17 mouse cellular contexts compared by ENCODE assay signal in genomic region chr19:55421816-55422215, GRCm38 (mm10).
DNase-seq lines count a peak whose midpoint lies in the region; ATAC-seq lines count a peak whose summit lies in the region.
"Had no signal": no experiment of that assay in that cellular context is flagged by ENCODE, and none has a peak within 500 bp of the region (broad histone marks: within the 10 kb centered on the region; RNA-seq: fewer than 3 reads in every experiment).

No protein-coding gene starts in this region.

- H3K4me2 ChIP-seq in kidney, embryonic 14.5 days (replicated peaks; ENCODE audit: low read depth, low read length), result no peak overlapping the region
- H3K4me2 ChIP-seq: liver, embryonic 12.5 days had no signal

- H3K9ac ChIP-seq in kidney, embryonic 14.5 days (ENCODE audit: low read depth, low read length), result no peak overlapping the region
- H3K9ac ChIP-seq: liver, embryonic 12.5 days had no signal

- WGBS in kidney, embryonic 14.5 days, result 88% methylated on average over 5 of the region's 5 CpGs

- H3K27ac ChIP-seq in kidney, embryonic 14.5 days (ENCODE audit: low read depth, low read length), result no peak overlapping the region
- H3K27ac ChIP-seq: heart, adult 2 months; liver, embryonic 12.5 days had no signal

- no peaks in the 10 kb centered on the region for H3K36me3 ChIP-seq in kidney, embryonic 14.5 days (ENCODE audit: control insufficient read depth, insufficient read depth, low read length)
- H3K36me3 ChIP-seq: liver, embryonic 12.5 days had no signal

- no peaks in the 10 kb centered on the region for H3K4me1 ChIP-seq in kidney, embryonic 14.5 days (ENCODE audit: control insufficient read depth, insufficient read depth, low read length)

- no peak for ATAC-seq in kidney, embryonic 14.5 days (ENCODE audit: low FRiP score, low TSS enrichment)
- ATAC-seq: activated CD4-positive, CD25-positive, alpha-beta regulatory T cell, adult 4 months; inflammation-experienced regulatory T-cells, adult 6 months; liver, embryonic 12.5 days; lung, postnatal 0 days had no signal

- no peak overlapping the region for H3K4me3 ChIP-seq in kidney, embryonic 14.5 days (ENCODE audit: low read length)
- H3K4me3 ChIP-seq: heart, adult 2 months; liver, embryonic 12.5 days had no signal

- H3K9me3 ChIP-seq in kidney, embryonic 14.5 days (ENCODE audit: control insufficient read depth, low read length), result no peaks in the 10 kb centered on the region
- H3K9me3 ChIP-seq: liver, embryonic 12.5 days had no signal

- peak; percentile 54 for DNase-seq in layer of hippocampus, adult 9-11 months
- no peak for DNase-seq in layer of hippocampus, postnatal 10 days (ENCODE audit: low spot score in 2 of 2)
- peak; percentile 62 for DNase-seq in fat pad, adult 2 months (ENCODE audit: extremely low read depth, low read depth, low spot score)
- DNase-seq in left cerebral cortex, adult 8-10 months (ENCODE audit: low spot score in 2 of 2), result peak; percentile 20 to 85
- DNase-seq in right cerebral cortex, postnatal 10 days (ENCODE audit: low spot score in 2 of 2), result peak; percentile 50 to 72
- no peak for DNase-seq in thymus, postnatal 14 days
- no peak for DNase-seq in spleen, adult 12 weeks (ENCODE audit: low spot score)
- DNase-seq: adrenal gland, postnatal 36 days; heart, adult 2 months; heart, postnatal 10 days; kidney, postnatal 10 days; layer of hippocampus, postnatal 36 days had no signal

- H3K27me3 ChIP-seq in kidney, embryonic 14.5 days (ENCODE audit: control insufficient read depth, insufficient read depth, low read length), result no peaks in the 10 kb centered on the region
- H3K27me3 ChIP-seq: liver, embryonic 12.5 days had no signal

Comparison
In these comparisons a context has a peak if more than half of its experiments do, and no peak if none do; other contexts are left out.
1. DNase-seq: peak in layer of hippocampus, adult 9-11 months (single experiment), fat pad, adult 2 months (single experiment), left cerebral cortex, adult 8-10 months (2 of 2) and right cerebral cortex, postnatal 10 days (2 of 2); none in layer of hippocampus, postnatal 10 days (0 of 2), thymus, postnatal 14 days (single experiment) and spleen, adult 12 weeks (single experiment).